Mouse (Mus musculus) layer of hippocampus, postnatal 10 days (tissue): Measurements from ENCODE around the gene Raly. TPM values are rescaled to one million over a fixed set of nuclear protein-coding genes. Genes with fewer than 3 reads are reported as not detected.
A peak's percentile ranks its signal among the peaks of the same experiment; 100 is the strongest.

Experiments
- DNase-seq, 2 experiments: peaks; one replicate each; pipeline ENCODE4 v3.0.0; 2021; ENCODE audit warnings: low spot score in 2 of 2
- total RNA-seq, 2 experiments: library from RNA; stranded (reverse); gene quantifications; 2 replicates each; pipeline ENCODE4 v1.2.3; 2021

The Raly gene
- total RNA-seq, 2 experiments from 2014 or later, result 85.2 to 101 TPM

DNA sequence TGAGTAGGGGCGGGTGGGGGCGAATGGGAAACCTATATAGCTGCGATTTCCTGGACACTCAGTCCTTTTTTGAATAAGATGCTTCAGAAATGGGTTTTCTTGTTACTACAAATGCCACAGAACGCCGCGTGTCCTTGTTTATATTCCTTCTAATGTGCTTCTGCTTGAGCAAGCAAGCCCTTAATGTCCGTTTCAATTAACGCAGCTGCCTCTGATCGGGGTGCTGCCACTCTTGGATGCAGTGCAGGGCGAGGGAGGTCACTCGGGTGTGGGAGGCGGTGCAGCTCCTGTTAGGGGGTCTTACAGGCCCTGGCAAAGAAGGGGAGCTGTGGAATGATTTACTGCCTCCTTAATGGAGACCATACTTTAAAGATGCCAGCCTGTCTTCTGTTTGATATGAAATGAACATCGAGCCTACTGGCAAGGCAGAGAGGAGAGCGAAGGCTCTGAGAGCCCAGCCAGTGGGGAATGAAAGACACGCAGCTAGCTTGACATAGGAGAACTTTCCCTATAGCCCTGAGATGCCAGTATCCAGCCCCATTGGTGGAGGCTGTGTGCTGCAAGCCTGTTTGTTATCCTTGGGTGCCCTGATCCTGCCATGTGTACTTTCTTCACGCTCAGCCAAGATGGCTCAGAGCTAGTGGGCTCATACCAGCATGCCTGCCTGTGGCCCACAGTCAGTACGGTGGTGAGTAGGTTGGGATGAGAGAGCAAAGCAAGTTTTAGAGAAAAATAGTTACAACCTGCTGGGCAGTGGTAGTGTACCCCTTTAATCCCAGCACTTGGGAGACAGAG lies 7.8 kb upstream of the Raly start:
- DNase-seq, result no peak

- no peak for DNase-seq
These were observed 5.6 kb upstream of the Raly start for GRCm38 (mm10) chr2:154785284-154785683.

- DNase-seq, result no peak
These were observed 4.7 kb upstream of the Raly start for GRCm38 (mm10) chr2:154786187-154786586.

GRCm38 (mm10) chr2:154786776-154787175 lies 4.1 kb upstream of the Raly start:
- DNase-seq, result no peak

DNA sequence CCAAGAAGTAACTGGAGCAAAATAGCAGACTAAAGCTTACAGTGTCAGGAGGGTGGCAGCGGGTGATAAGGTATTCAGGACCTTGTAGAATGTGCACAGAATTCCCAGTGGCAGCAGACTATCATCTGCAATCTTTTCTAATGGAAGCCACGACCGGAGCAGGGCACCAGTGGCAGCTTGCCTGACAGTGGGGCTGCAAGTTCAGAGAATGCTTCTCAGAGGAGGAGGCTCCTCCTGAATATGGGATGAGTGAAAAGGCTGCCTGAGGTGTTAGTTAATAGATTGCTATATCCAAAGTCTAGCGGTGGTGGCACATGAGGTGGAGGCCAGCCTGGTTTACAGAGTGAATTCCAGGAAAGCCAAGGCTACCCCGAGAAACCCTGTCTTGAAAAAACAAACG lies 1.5 kb upstream of the Raly start:
- no peak for DNase-seq

GRCm38 (mm10) chr2:154789977-154790655 lies 780 bp upstream of the Raly start:
- DNase-seq, result no peak

DNA sequence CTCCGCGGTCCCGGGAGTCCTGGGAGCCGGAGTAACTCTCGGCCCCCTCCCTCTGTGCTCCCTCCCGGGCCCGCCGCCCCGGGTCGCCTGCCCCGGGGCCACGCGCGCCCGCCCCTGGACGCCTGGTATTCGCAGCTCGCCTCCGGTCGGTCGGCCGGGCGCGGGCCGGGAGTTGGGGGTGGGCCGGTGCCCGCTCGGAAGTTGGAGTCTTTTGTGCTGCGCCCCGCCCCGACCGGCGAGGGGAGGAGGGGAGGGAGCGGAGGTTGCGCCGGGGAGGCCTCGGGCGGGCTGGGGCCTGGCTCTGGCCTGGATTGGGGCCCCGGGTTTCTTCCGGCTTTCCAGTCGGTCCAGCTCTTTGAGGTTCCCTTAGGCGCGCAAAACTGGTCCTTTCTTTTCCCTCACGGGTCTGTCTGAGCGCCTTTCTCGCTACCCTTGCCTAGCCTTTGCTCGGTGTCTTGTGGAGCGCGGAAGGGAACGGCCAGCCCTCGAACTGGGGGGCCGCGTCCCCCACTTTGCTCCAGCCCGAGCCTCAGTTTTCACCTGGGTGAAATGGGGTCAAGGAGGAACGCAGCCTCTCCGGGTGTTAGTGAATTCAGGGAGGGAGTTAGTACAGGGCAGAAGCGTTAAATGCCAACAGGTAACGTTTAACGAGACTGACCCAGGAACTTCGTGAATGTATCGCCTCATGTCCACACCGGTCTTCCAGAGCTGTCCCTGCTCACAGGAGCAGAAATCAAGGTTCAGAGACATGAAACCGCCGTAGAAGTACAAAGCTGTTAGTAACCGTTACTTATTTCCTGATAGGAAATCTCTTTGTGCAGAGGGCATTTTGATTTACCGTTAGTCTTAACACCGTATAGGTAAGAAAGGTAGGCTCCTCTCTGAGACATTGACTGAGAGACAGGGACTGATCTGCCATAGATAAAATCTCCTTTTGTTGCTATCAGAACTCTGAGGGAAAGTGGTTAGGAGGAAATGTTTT lies 1.1 kb downstream of the Raly start:
- peak; percentile 62 to 74 for DNase-seq

GRCm38 (mm10) chr2:154803372-154803771 lies 12.5 kb downstream of the Raly start:
- no peak for DNase-seq

- DNase-seq, result no peak
These were observed 12.9 kb downstream of the Raly start for GRCm38 (mm10) chr2:154803845-154804244.

DNA sequence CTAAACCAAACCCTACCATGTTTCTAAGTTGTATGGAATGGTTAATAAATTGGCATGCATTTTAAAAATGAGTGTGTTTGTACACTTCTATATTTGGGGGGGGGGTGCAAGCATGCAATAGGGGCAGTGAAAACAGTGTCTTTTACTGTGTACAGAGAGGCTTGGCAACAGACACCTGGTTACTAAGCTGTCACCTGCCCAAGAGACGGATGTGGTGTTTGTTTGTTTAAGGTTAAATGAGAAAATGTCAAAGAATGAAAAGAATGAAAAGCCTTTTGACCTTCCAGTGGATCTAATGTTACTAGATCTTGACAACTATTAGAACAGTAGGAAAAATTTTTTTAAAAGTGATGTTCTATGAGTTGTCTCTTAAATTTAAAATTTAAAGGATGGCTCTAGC lies 16.8 kb downstream of the Raly start:
- DNase-seq, result no peak

GRCm38 (mm10) chr2:154809107-154809762 lies 18.3 kb downstream of the Raly start:
- DNase-seq, result no peak

- no peak for DNase-seq
These were observed 19.9 kb downstream of the Raly start for GRCm38 (mm10) chr2:154810821-154811220.

GRCm38 (mm10) chr2:154813426-154813825 lies 22.5 kb downstream of the Raly start:
- DNase-seq, result no peak

- no peak for DNase-seq
These were observed 26.2 kb downstream of the Raly start for GRCm38 (mm10) chr2:154817089-154817488.

DNA sequence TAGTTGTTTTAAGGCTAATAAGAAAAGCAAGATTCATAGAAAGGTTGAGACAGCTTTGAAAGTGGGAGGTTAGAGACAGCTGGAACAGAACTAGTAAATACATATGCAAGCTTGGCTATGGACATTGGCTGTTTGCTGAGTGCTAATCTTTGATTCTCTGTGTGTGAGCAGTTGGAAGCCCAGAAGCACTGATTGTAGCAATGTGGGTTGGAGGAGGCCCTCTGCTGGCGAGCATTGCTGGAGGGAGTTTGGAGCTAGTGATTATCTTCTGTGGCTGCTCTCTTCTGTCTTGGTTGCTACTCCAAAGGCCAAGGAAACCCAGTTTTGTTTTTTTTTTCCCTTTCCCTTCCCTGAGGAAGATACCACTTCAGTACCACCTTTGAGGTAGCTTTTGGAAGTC lies 26.9 kb downstream of the Raly start:
- DNase-seq, result peak; percentile 68 to 72

DNA sequence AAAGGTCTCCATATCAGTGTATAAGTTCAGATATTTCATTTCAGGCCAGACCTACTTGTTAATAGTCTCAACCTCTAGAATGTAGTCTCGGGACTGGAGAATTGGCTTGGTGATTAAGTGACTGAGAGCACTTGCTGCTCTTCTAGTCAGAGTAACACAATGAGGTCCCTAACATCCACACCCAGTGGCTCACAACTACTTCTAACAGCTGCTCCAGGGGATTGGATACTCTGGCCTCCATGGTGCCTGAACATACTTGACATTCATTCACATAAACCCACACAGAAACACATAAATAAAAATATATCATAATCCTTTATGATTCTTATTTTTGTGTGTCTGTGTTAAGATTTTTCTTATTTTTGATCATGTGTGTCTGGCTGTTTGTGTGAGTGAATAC lies 27.7 kb downstream of the Raly start:
- no peak for DNase-seq

- DNase-seq, result no peak
These were observed 29.4 kb downstream of the Raly start for GRCm38 (mm10) chr2:154820346-154820745.

- no peak for DNase-seq
These were observed 35.2 kb downstream of the Raly start for GRCm38 (mm10) chr2:154826054-154826538.

- DNase-seq, result no peak
These were observed 36.6 kb downstream of the Raly start for GRCm38 (mm10) chr2:154827521-154827920.

DNA sequence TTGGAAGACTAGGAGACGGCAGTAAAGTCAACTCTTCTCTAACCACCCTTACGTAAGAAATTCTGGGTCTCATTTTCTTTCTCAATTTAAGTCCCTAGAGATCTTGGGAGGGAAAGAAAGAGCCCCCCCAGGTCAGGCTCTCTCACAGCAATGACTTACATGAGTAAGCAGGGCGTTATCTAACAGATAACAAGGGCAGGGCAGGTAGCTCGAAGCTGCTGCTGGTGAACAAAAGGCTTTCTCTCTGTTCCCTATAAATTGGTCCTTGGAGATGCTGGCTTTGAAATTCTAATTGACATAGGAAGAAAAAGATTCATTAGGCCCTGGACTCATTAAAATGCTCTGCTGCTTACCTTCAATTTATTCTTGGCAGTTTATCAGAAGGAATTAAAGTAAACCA lies 41.6 kb downstream of the Raly start:
- DNase-seq, result no peak
